Mouse (Mus musculus) midbrain, postnatal 0 days (tissue): ENCODE results near the gene Ahctf1. TPM values are rescaled to one million over a fixed set of nuclear protein-coding genes. Genes with fewer than 3 reads are reported as not detected.

Experiments used
- ATAC-seq: fragments of 200-750 bp; cut with Nextera tagmentation; 2 replicates; pipeline ENCODE4 v1.8.0; 2017; ENCODE audit warnings: moderate number of reproducible peaks, mild to moderate bottlenecking, moderate TSS enrichment, moderate library complexity; ENCODE audit not compliant: low FRiP score
- DNase-seq: peaks from one replicate; pipeline ENCODE4 v3.0.0-alpha.2; 2015; ENCODE audit warnings: low spot score
- H3K27ac ChIP-seq: fragments of 300-500 bp; sonication (generic); 2 replicates; pipeline ENCODE4 v1.5.1; 2014; ENCODE audit warnings: low read depth, mild to moderate bottlenecking, low read length, mixed read lengths
- H3K27me3 ChIP-seq: fragments of 300-500 bp; sonication (generic); 2 replicates; pipeline ENCODE4 v1.6.1; 2014; ENCODE audit warnings: low read length, control low read depth, mixed read lengths; ENCODE audit not compliant: insufficient read depth
- H3K36me3 ChIP-seq: fragments of 300-500 bp; sonication (generic); 2 replicates; pipeline ENCODE4 v1.6.1; 2014; ENCODE audit warnings: low read length, control low read depth, mixed read lengths; ENCODE audit not compliant: insufficient read depth
- H3K4me1 ChIP-seq: fragments of 300-500 bp; sonication (generic); 2 replicates; pipeline ENCODE4 v1.6.1; 2014; ENCODE audit warnings: mild to moderate bottlenecking, control low read depth, antibody characterized with exemption, low read length, mixed read lengths; ENCODE audit not compliant: insufficient read depth
- H3K4me2 ChIP-seq: fragments of 300-500 bp; sonication (generic); 2 replicates; pipeline ENCODE4 v1.6.1; 2014; ENCODE audit warnings: low read depth, mild to moderate bottlenecking, low read length, mixed read lengths; ENCODE audit not compliant: poor library complexity, severe bottlenecking
- H3K4me3 ChIP-seq: fragments of 300-500 bp; sonication (generic); 2 replicates; pipeline ENCODE4 v1.5.1; 2014; ENCODE audit warnings: low read depth, mild to moderate bottlenecking, low read length, moderate library complexity
- H3K9ac ChIP-seq: fragments of 300-500 bp; sonication (generic); replicated peaks from 2 replicates; pipeline ENCODE4 v1.6.1; 2014; ENCODE audit warnings: mild to moderate bottlenecking, low read length, moderate library complexity, mixed read lengths; ENCODE audit not compliant: poor library complexity, severe bottlenecking
- H3K9me3 ChIP-seq: fragments of 300-500 bp; sonication (generic); 2 replicates; pipeline ENCODE4 v1.6.1; 2016; ENCODE audit warnings: low read length, control low read depth
- CTCF ChIP-seq: IDR thresholded peaks from 2 replicates; pipeline ENCODE4 v1.5.1; 2016; ENCODE audit warnings: antibody characterized with exemption, mild to moderate bottlenecking
- WGBS: fragments of 180-500 bp; shearing (Covaris S2); extraction: QIAGEN DNeasy Blood & Tissue Kit; methylation state at CpG from one replicate; pipeline ENCODE4 v1.1.7; 2014; 5-methylcytosine and 5-hydroxymethylcytosine counted together
- polyA plus RNA-seq: library from polyadenylated mRNA; unstranded; fragments of >200 nt; fragmentation: Nextera tagmentation; extraction: Ambion mirVana; gene quantifications from 2 replicates; pipeline ENCODE4 v1.2.1, GENCODE M21; 2015
- total RNA-seq: library from RNA; depleted of rRNA; stranded (reverse); fragments of >200 nt; gene quantifications from 2 replicates; pipeline ENCODE4 v1.2.3, GENCODE M21; 2014

Ahctf1 gene
- total and polyA plus RNA-seq, 2 experiments from 2014 or later: 9.3 to 20.7 TPM

GRCm38 (mm10) chr1:179813385-179813784 lies 9.9 kb upstream of the Ahctf1 start:
- no peak overlapping the region for H3K9ac ChIP-seq
- DNase-seq (no peak), ATAC-seq (no peak)
- no peak overlapping the region for H3K27ac ChIP-seq
- no peak overlapping the region for H3K4me3 ChIP-seq
- no peaks in the 10 kb centered on the region for H3K9me3 ChIP-seq
- no peaks in the 10 kb centered on the region for H3K4me1 ChIP-seq
- TF ChIP-seq CTCF: no peak
- H3K36me3 ChIP-seq: no peaks in the 10 kb centered on the region
- 58% methylated on average over 2 of the region's 2 CpGs for WGBS
- no peaks in the 10 kb centered on the region for H3K27me3 ChIP-seq
- no peak overlapping the region for H3K4me2 ChIP-seq

DNA sequence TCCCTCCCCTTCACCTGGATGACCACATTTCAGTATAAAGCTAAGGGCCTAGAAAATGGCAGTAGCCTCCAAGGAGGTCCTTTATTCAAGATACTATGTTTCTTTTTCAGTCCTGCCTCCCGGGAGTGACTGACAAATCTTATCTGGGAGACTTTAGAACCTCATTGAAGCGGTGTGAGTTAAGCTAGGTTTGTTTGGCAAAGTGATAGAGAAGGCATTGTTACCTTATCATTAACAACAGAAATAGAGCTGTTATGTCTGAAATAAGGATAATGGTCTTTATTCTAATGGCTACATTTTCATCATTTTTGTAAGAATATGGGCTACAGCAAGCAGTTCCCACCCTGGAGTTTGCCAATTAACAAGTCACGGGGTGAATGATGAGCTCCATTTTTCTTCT lies 4.8 kb upstream of the Ahctf1 start:
- no peaks in the 10 kb centered on the region for H3K9me3 ChIP-seq
- H3K36me3 ChIP-seq: no peaks in the 10 kb centered on the region
- no peak overlapping the region for H3K4me3 ChIP-seq
- no peak overlapping the region for H3K4me2 ChIP-seq
- ATAC-seq (no peak), DNase-seq (no peak)
- H3K9ac ChIP-seq: no peak overlapping the region
- 82% methylated on average over 3 of the region's 3 CpGs for WGBS
- no peak for TF ChIP-seq CTCF
- no peaks in the 10 kb centered on the region for H3K4me1 ChIP-seq
- no peaks in the 10 kb centered on the region for H3K27me3 ChIP-seq
- H3K27ac ChIP-seq: no peak overlapping the region

GRCm38 (mm10) chr1:179807468-179807867 lies 4.0 kb upstream of the Ahctf1 start:
- H3K27me3 ChIP-seq: no peaks in the 10 kb centered on the region
- DNase-seq: no peak
- TF ChIP-seq CTCF: no peak
- no peaks in the 10 kb centered on the region for H3K9me3 ChIP-seq
- H3K4me1 ChIP-seq: 0 out of 2 replicates have a peak, but pooled peaks cover under 1% of the 10 kb centered on the region
- ATAC-seq: no peak
- H3K9ac ChIP-seq: no peak overlapping the region
- H3K4me2 ChIP-seq: no peak overlapping the region
- no peak overlapping the region for H3K27ac ChIP-seq
- 89% methylated on average over 4 of the region's 4 CpGs for WGBS
- H3K36me3 ChIP-seq: no peaks in the 10 kb centered on the region
- H3K4me3 ChIP-seq: no peak overlapping the region

DNA sequence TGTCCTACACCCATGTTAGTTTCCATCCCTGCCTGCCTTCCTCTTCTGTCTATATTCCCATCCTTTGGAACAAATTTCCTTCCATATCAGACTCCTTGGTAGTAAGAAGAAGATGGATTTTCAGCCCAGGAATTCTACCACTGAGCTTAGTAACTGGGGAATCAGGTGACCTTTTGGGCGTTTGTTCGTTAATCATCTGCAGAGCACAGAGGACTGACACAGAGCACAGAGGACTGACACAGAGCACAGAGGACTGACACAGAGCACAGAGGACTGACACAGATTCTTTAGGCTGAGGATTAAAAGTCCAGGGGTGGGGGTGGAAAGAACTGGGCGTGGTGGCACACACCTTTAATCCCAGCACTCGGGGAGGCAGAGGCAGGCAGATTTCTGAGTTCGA lies 2.3 kb upstream of the Ahctf1 start:
- H3K4me3 ChIP-seq: no peak overlapping the region
- H3K9ac ChIP-seq: no peak overlapping the region
- no peaks in the 10 kb centered on the region for H3K27me3 ChIP-seq
- TF ChIP-seq CTCF: no peak
- no peaks in the 10 kb centered on the region for H3K9me3 ChIP-seq
- ATAC-seq (no peak), DNase-seq (no peak)
- H3K36me3 ChIP-seq: no peaks in the 10 kb centered on the region
- H3K4me1 ChIP-seq: 0 out of 2 replicates have a peak, but pooled peaks cover 7% of the 10 kb centered on the region
- H3K27ac ChIP-seq: no peak overlapping the region
- WGBS: 89% methylated on average over 5 of the region's 5 CpGs
- no peak overlapping the region for H3K4me2 ChIP-seq

DNA sequence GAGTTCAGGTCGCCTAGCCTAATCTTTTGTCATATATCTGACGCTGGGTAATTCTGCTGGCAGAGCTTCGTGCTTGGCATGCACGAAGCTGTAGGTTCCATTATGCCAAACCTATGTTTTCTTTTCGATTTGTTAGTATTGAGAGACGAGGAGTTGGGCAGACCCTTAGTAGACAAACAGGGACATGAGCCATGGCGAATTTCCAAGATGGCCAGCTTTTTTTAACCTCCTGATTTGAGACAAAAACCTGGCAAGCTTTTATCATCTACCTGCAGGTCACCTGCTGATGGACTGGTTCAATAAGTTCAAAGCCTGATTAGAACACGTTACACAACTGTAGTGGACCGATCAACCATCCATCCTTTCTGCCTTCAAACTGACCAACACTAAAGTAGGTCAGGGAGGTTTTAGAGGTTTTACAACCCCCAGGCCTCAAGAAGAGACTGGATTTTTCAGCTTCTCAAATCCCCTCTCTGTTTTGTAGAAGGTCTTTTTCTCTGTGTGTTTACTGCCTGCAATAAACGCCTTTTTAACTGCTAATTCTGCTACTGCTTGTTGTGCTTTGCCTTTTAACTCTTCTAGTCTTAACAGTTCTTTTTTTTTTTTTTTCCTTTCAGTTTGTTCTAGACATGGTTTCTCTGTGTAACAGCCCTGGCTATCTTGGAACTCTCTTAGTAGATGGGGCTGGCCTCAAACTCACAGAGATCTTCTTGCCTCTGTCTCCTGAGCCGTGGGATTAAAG lies 831 bp upstream of the Ahctf1 start:
- no peaks in the 10 kb centered on the region for H3K9me3 ChIP-seq
- ATAC-seq: no peak
- WGBS: 36% methylated on average over 11 of the region's 11 CpGs

More for the DNA sequence above, 831 bp upstream of the Ahctf1 start:
- 0 out of 2 replicates have a peak overlapping the region, but pooled peaks have one; percentile 44 for H3K9ac ChIP-seq
- H3K27ac ChIP-seq: peak overlapping the region; percentile 51
- H3K4me3 ChIP-seq: peak overlapping the region; percentile 92
- H3K4me1 ChIP-seq: 0 out of 2 replicates have a peak, but pooled peaks cover 7% of the 10 kb centered on the region
- no peaks in the 10 kb centered on the region for H3K36me3 ChIP-seq
- no peaks in the 10 kb centered on the region for H3K27me3 ChIP-seq
- peak; percentile 20 for DNase-seq
- TF ChIP-seq CTCF: no peak
- H3K4me2 ChIP-seq: peak overlapping the region; percentile 77
